Mouse (Mus musculus): ENCODE results near the gene 1700066M21Rik. TPM values are rescaled to one million over a fixed set of nuclear protein-coding genes. Genes with fewer than 3 reads are reported as not detected.

1700066M21Rik gene
- polyA plus RNA-seq, 1 experiment from 2014 or later, result 11.0 TPM

GRCm38 (mm10) chr1:57406187-57407151 lies 29.0 kb downstream of the 1700066M21Rik start, which contains the start of the genes Maip1 and Tyw5:
Gene Maip1, plus strand, starts transcription at chr1:57406328.
Gene Tyw5, minus strand, starts transcription at chr1:57407101.
- WGBS, result under 1% methylated on average over 72 of the region's 72 CpGs
- no peaks in the 10 kb centered on the region for H3K27me3 ChIP-seq (replicated peaks; ENCODE audit: low read depth, poor library complexity, severe bottlenecking)
- H3K4me1 ChIP-seq, result peaks cover 27% of the 10 kb centered on the region
- H3K36me3 ChIP-seq (replicated peaks), result peaks cover 35% of the 10 kb centered on the region
- H3K9me3 ChIP-seq, result no peaks in the 10 kb centered on the region
- H3K27ac ChIP-seq (replicated peaks), result peak within 1 kb of the TSS; percentile 98
- peak within 1 kb of the TSS; percentile 91 for H3K4me3 ChIP-seq
- DNase-seq (ENCODE audit: low spot score), result peak; percentile 86

GRCm38 (mm10) chr1:57408994-57409393 lies 31.6 kb downstream of the 1700066M21Rik start:
- H3K27ac ChIP-seq (replicated peaks), result no peak overlapping the region
- DNase-seq (ENCODE audit: low spot score), result no peak
- H3K9me3 ChIP-seq, result no peaks in the 10 kb centered on the region
- H3K4me3 ChIP-seq, result no peak overlapping the region
- H3K4me1 ChIP-seq, result peaks cover 27% of the 10 kb centered on the region
- WGBS, result 88% methylated on average over 2 of the region's 2 CpGs
- no peaks in the 10 kb centered on the region for H3K27me3 ChIP-seq (replicated peaks; ENCODE audit: low read depth, poor library complexity, severe bottlenecking)
- peaks cover 60% of the 10 kb centered on the region for H3K36me3 ChIP-seq (replicated peaks)

- no peak for DNase-seq (ENCODE audit: low spot score)
- H3K4me1 ChIP-seq, result peaks cover 9% of the 10 kb centered on the region
- 80% methylated on average over 2 of the region's 2 CpGs for WGBS
- H3K36me3 ChIP-seq (replicated peaks), result peaks cover 84% of the 10 kb centered on the region
- H3K4me3 ChIP-seq, result no peak overlapping the region
- H3K9me3 ChIP-seq, result no peaks in the 10 kb centered on the region
- H3K27me3 ChIP-seq (replicated peaks; ENCODE audit: low read depth, poor library complexity, severe bottlenecking), result no peaks in the 10 kb centered on the region
- no peak overlapping the region for H3K27ac ChIP-seq (replicated peaks)
Measured at GRCm38 (mm10) chr1:57413397-57413796, 36.0 kb downstream of the 1700066M21Rik start.

GRCm38 (mm10) chr1:57423696-57424095 lies 46.3 kb downstream of the 1700066M21Rik start:
- H3K36me3 ChIP-seq (replicated peaks), result no peaks in the 10 kb centered on the region
- no peaks in the 10 kb centered on the region for H3K9me3 ChIP-seq
- no peaks in the 10 kb centered on the region for H3K27me3 ChIP-seq (replicated peaks; ENCODE audit: low read depth, poor library complexity, severe bottlenecking)
- WGBS, result 25% methylated on average over 1 of the region's 1 CpGs
- no peak for DNase-seq (ENCODE audit: low spot score)
- no peak overlapping the region for H3K4me3 ChIP-seq
- H3K4me1 ChIP-seq, result peaks cover 2% of the 10 kb centered on the region; the same call in 1 of the 2 replicates
- H3K27ac ChIP-seq (replicated peaks), result no peak overlapping the region

- 55% methylated on average over 16 of the region's 16 CpGs for whole genome bisulfite sequencing
- Histone ChIP-seq H3K9me3 (no peaks in the 10 kb centered on the region), H3K27ac (replicated peaks) (peak overlapping the region; percentile 48; the same call in 1 of the 2 replicates), H3K36me3 (replicated peaks) (no peaks in the 10 kb centered on the region), H3K4me3 (no peak overlapping the region; the same call in 1 of the 2 replicates), H3K27me3 (replicated peaks; ENCODE audit: low read depth, poor library complexity, severe bottlenecking) (no peaks in the 10 kb centered on the region), H3K4me1 (peaks cover 19% of the 10 kb centered on the region)
- peak; percentile 86 for DNase-seq (ENCODE audit: low spot score)
Measured at GRCm38 (mm10) chr1:57428368-57429308, 51.2 kb downstream of the 1700066M21Rik start.

- Histone ChIP-seq H3K4me3 (peak overlapping the region; percentile 41), H3K36me3 (replicated peaks) (no peaks in the 10 kb centered on the region), H3K4me1 (peaks cover 19% of the 10 kb centered on the region), H3K27me3 (replicated peaks; ENCODE audit: low read depth, poor library complexity, severe bottlenecking) (no peaks in the 10 kb centered on the region), H3K9me3 (no peaks in the 10 kb centered on the region), H3K27ac (replicated peaks) (peak overlapping the region; percentile 41; the same call in 1 of the 2 replicates)
- 4% methylated on average over 12 of the region's 12 CpGs for WGBS
- peak; percentile 48 for DNase-seq (ENCODE audit: low spot score)
Measured at GRCm38 (mm10) chr1:57429786-57430483, 52.5 kb downstream of the 1700066M21Rik start.

- 94% methylated on average over 7 of the region's 7 CpGs for WGBS
- H3K27me3 ChIP-seq (replicated peaks; ENCODE audit: low read depth, poor library complexity, severe bottlenecking), result no peaks in the 10 kb centered on the region
- H3K9me3 ChIP-seq, result no peaks in the 10 kb centered on the region
Measured at GRCm38 (mm10) chr1:57433141-57433540, 55.7 kb downstream of the 1700066M21Rik start.

More at GRCm38 (mm10) chr1:57433141-57433540, 55.7 kb downstream of the 1700066M21Rik start:
- no peaks in the 10 kb centered on the region for H3K36me3 ChIP-seq (replicated peaks)
- no peak for DNase-seq (ENCODE audit: low spot score)
- H3K4me3 ChIP-seq, result no peak overlapping the region
- peaks cover 35% of the 10 kb centered on the region for H3K4me1 ChIP-seq
- H3K27ac ChIP-seq (replicated peaks), result no peak overlapping the region

Other genes with a start within 250 kb of the 1700066M21Rik start
- gene Maip1, start 28.7 kb downstream of the 1700066M21Rik start, polyA plus RNA-seq (2016; fragmentation: Nextera tagmentation; extraction: Ambion mirVana), result 19.0 and 19.5 TPM in 2 replicates
- gene Tyw5, start 29.5 kb downstream of the 1700066M21Rik start, polyA plus RNA-seq (2016; fragmentation: Nextera tagmentation; extraction: Ambion mirVana), result 32.8 and 34.8 TPM in 2 replicates

All from embryonic facial prominence, embryonic 10.5 days (tissue).